Mouse (Mus musculus): ENCODE results near the gene Gm20388. TPM values are rescaled to one million over a fixed set of nuclear protein-coding genes. Genes with fewer than 3 reads are reported as not detected.

The Gm20388 gene
- polyA plus RNA-seq, 1 experiment: 0.36 TPM

DNA sequence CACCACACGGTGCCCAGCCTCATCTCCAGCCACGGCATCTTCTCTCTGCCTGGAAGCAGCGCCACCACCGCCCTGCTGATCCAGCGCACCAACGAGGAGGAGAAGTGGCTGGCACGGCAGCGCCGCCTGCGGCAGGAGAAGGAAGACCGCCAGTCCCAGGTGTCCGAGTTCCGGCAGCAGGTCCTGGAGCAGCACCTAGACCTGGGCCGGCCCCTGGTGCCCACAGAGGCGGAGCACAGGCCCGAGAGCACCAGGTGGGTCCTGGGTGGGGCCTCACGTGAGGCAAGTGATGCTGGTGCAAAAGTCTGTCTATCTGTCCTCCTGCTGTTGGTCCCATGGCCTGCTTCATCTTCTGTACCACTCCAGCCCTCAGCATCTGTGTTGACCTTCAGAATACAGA, 658.5 kb downstream of the Gm20388 start:
- Histone ChIP-seq H3K36me3 (ENCODE audit: control insufficient read depth) (peaks cover 100% of the 10 kb centered on the region), H3K4me3 (replicated peaks) (no peak overlapping the region), H3K27me3 (ENCODE audit: control insufficient read depth) (no peaks in the 10 kb centered on the region), H3K9me3 (ENCODE audit: control insufficient read depth, low read length) (peaks cover 10% of the 10 kb centered on the region; the same call in 1 of the 2 replicates), H3K4me1 (ENCODE audit: control insufficient read depth) (peaks cover 14% of the 10 kb centered on the region)
- TF ChIP-seq GATA1 (IDR thresholded peaks at IDR 0.05; ENCODE audit: low read length) (no peak), TAL1 (IDR thresholded peaks at IDR 0.05; ENCODE audit: low read length) (no peak)

DNA sequence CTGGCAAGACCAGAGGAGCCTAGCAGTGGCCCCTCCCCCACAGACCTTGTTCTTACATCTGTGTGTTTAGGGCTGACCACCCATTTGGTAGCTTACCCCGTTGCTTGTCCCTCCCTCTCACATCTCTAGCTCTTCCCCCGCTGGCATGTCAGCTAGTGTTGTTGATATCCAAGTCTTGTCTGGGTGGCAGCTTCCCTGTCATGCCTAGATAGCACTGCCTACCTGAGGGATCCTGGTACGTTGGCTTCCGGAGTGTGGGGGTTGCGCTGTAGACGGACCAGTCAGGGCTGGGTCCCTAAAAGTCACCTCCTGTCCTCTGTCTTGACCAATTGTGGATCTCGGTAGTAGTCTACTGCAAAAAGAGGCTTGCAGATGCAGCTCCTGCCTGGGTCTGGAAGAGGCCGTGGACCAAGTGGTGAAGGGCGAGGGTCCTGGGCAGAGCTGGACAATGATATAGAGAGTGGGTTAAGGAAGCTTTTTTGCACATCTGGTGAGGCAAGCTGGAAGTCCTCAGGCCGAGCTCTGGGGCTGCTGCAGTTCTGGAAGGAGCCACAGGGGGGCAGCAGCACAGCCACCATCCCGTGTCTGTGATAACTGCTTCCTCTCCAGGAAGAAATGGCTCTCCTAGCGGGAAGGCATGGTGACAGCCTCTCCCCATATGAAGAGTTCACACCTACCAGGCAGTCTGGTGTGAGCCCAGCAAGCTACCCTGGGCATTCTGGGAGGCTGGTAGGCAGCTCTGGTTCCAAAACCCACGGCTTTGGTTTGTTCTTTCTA, 659.5 kb downstream of the Gm20388 start:
- H3K36me3 ChIP-seq (ENCODE audit: control insufficient read depth): peaks cover 100% of the 10 kb centered on the region
- no peak for TF ChIP-seq GATA1 (IDR thresholded peaks at IDR 0.05; ENCODE audit: low read length)
- no peak for TF ChIP-seq TAL1 (IDR thresholded peaks at IDR 0.05; ENCODE audit: low read length)
- no peaks in the 10 kb centered on the region for H3K27me3 ChIP-seq (ENCODE audit: control insufficient read depth)
- H3K4me3 ChIP-seq (replicated peaks): no peak overlapping the region
- peaks cover 14% of the 10 kb centered on the region for H3K4me1 ChIP-seq (ENCODE audit: control insufficient read depth)
- H3K9me3 ChIP-seq (ENCODE audit: control insufficient read depth, low read length): peaks cover 10% of the 10 kb centered on the region; the same call in 1 of the 2 replicates

DNA sequence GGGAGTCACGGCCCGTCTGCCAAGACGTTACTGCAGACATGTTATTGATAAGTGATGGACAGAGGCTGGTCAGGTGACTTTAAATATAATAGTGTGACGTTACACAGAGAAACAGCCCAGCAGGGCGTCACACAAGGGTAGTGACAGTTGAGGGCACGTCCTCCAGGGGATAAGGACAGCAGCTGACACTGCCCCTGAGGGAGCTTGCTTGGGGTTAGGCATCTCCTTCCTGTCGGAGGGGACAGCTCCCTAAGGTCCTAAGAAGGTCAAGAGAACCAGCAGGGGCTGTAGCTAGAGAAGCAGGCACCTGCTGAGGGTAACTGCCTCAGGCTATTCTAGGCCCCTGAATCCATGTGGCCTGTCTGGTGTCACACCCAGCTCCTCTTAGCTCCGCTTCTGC, 660.9 kb downstream of the Gm20388 start:
- Histone ChIP-seq H3K36me3 (ENCODE audit: control insufficient read depth) (peaks cover 100% of the 10 kb centered on the region), H3K27me3 (ENCODE audit: control insufficient read depth) (no peaks in the 10 kb centered on the region), H3K4me3 (replicated peaks) (no peak overlapping the region), H3K9me3 (ENCODE audit: control insufficient read depth, low read length) (peaks cover 11% of the 10 kb centered on the region; the same call in 1 of the 2 replicates), H3K4me1 (ENCODE audit: control insufficient read depth) (peaks cover 14% of the 10 kb centered on the region)
- TF ChIP-seq GATA1 (IDR thresholded peaks at IDR 0.05; ENCODE audit: low read length): no peak
- no peak for TF ChIP-seq TAL1 (IDR thresholded peaks at IDR 0.05; ENCODE audit: low read length)

DNA sequence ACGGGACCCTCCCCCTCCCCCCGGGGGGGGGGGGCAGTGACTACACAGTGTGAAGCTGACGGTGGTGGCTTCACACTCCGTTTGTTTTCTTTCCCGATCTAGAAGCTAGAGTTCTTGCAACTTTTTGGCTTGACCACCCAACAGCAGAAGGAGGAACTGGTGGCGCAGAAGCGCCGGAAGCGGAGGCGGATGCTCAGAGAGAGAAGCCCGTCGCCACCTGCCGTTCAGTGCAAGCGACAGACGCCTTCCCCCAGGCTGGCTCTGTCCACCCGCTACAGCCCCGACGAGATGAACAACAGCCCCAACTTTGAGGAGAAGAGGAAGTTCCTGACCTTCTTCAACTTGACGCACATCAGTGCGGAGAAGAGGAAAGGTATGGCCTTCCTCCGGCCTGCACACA, 661.9 kb downstream of the Gm20388 start:
- Histone ChIP-seq H3K4me3 (replicated peaks) (no peak overlapping the region), H3K9me3 (ENCODE audit: control insufficient read depth, low read length) (peaks cover 12% of the 10 kb centered on the region), H3K27me3 (ENCODE audit: control insufficient read depth) (no peaks in the 10 kb centered on the region), H3K36me3 (ENCODE audit: control insufficient read depth) (peaks cover 100% of the 10 kb centered on the region), H3K4me1 (ENCODE audit: control insufficient read depth) (peaks cover 14% of the 10 kb centered on the region)
- no peak for TF ChIP-seq TAL1 (IDR thresholded peaks at IDR 0.05; ENCODE audit: low read length)
- TF ChIP-seq GATA1 (IDR thresholded peaks at IDR 0.05; ENCODE audit: low read length): no peak

DNA sequence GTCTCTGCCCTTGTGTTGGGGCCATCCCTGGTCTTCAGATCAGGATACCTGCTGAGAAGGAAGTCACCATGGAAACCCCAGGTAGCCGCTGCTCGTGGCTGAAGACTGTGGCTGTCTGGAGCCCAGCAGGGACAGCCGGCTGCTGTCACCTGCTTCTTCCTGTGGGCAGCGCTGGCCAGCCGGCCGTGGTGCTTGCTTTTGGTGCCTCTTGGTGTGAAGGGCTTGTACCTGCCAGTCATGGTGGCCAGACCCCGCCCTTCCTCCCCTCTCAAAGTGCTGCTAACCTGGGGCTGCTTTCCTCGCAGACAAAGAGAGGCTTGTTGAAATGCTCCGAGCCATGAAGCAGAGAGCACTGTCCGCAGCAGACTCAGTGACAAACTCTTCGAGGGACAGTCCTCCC, 663.2 kb downstream of the Gm20388 start:
- H3K9me3 ChIP-seq (ENCODE audit: control insufficient read depth, low read length): peaks cover 17% of the 10 kb centered on the region
- TF ChIP-seq TAL1 (IDR thresholded peaks at IDR 0.05; ENCODE audit: low read length) (no peak), GATA1 (IDR thresholded peaks at IDR 0.05; ENCODE audit: low read length) (no peak)
- H3K36me3 ChIP-seq (ENCODE audit: control insufficient read depth): peaks cover 100% of the 10 kb centered on the region
- no peaks in the 10 kb centered on the region; the same call in 1 of the 2 replicates for H3K27me3 ChIP-seq (ENCODE audit: control insufficient read depth)
- peaks cover 11% of the 10 kb centered on the region for H3K4me1 ChIP-seq (ENCODE audit: control insufficient read depth)
- no peak overlapping the region for H3K4me3 ChIP-seq (replicated peaks)

DNA sequence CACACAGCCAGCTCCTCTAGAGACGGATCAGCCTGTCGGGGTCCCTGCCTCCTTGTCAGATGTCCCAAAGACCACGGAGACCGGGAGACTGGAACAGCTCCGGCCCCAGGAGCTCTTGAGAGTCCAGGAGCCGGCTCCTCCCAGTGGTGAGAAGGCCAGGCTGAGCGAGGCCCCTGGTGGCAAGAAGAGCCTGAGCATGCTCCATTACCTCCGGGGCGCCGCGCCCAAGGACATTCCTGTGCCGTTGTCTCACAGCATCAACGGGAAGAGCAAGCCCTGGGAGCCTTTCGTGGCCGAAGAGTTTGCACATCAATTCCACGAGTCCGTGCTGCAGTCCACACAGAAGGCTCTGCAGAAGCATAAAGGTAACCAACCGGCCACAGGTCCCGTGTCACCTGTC, 664.3 kb downstream of the Gm20388 start:
- no peak for TF ChIP-seq TAL1 (IDR thresholded peaks at IDR 0.05; ENCODE audit: low read length)
- TF ChIP-seq GATA1 (IDR thresholded peaks at IDR 0.05; ENCODE audit: low read length): no peak
- H3K36me3 ChIP-seq (ENCODE audit: control insufficient read depth): peaks cover 100% of the 10 kb centered on the region
- H3K4me1 ChIP-seq (ENCODE audit: control insufficient read depth): peaks cover under 1% of the 10 kb centered on the region
- no peaks in the 10 kb centered on the region; the same call in 1 of the 2 replicates for H3K27me3 ChIP-seq (ENCODE audit: control insufficient read depth)
- H3K4me3 ChIP-seq (replicated peaks): no peak overlapping the region
- H3K9me3 ChIP-seq (ENCODE audit: control insufficient read depth, low read length): peaks cover 17% of the 10 kb centered on the region

DNA sequence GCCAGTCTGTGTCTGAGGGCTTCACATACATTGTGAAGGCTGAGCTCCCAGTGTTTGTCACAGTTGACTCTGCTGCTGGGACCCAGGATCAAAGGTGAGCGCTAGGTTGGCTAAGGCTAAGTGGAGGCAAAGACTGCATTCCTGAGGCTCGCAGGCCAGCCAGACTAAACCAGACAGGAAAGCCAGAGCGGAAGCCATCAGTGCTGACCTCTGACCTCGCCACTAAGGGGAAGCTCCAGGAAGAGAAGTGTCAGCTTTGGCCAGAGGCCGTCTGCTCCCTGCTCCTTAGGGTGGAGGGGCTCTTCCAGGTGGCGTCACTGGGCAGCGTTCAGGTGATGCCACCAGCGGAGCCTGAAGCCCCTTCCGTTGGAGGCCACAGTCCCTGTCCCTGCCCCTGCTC, 665.2 kb downstream of the Gm20388 start:
- Histone ChIP-seq H3K4me3 (replicated peaks) (no peak overlapping the region), H3K9me3 (ENCODE audit: control insufficient read depth, low read length) (peaks cover 17% of the 10 kb centered on the region), H3K36me3 (ENCODE audit: control insufficient read depth) (peaks cover 100% of the 10 kb centered on the region), H3K27me3 (ENCODE audit: control insufficient read depth) (no peaks in the 10 kb centered on the region; the same call in 1 of the 2 replicates), H3K4me1 (ENCODE audit: control insufficient read depth) (no peaks in the 10 kb centered on the region; the same call in none of the 2 replicates)
- TF ChIP-seq GATA1 (IDR thresholded peaks at IDR 0.05; ENCODE audit: low read length) (no peak), TAL1 (IDR thresholded peaks at IDR 0.05; ENCODE audit: low read length) (no peak)

DNA sequence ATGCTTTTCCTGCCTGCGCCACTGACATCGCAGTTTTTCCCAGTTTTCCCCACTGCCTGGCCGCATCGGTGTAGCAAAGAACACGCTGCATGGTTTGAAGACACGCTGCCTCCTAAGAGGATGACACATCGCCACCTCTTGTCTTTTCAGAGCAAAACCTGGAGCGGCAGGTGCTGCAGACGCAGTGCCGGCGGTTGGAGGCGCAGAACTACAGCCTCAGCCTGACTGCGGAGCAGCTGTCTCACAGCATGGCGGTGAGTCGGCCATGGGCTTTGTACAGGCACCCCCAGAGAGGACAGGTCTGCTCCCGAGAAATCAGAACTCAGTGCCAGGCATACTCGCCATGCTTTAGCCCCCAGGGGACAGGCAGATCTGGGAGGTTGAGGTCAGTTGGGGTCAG, 667.2 kb downstream of the Gm20388 start:
- peaks cover 17% of the 10 kb centered on the region for H3K9me3 ChIP-seq (ENCODE audit: control insufficient read depth, low read length)
- peaks cover 100% of the 10 kb centered on the region for H3K36me3 ChIP-seq (ENCODE audit: control insufficient read depth)
- no peak overlapping the region for H3K4me3 ChIP-seq (replicated peaks)
- peaks cover 6% of the 10 kb centered on the region for H3K4me1 ChIP-seq (ENCODE audit: control insufficient read depth)
- H3K27me3 ChIP-seq (ENCODE audit: control insufficient read depth): no peaks in the 10 kb centered on the region; the same call in 1 of the 2 replicates
- TF ChIP-seq GATA1 (IDR thresholded peaks at IDR 0.05; ENCODE audit: low read length): no peak
- no peak for TF ChIP-seq TAL1 (IDR thresholded peaks at IDR 0.05; ENCODE audit: low read length)

DNA sequence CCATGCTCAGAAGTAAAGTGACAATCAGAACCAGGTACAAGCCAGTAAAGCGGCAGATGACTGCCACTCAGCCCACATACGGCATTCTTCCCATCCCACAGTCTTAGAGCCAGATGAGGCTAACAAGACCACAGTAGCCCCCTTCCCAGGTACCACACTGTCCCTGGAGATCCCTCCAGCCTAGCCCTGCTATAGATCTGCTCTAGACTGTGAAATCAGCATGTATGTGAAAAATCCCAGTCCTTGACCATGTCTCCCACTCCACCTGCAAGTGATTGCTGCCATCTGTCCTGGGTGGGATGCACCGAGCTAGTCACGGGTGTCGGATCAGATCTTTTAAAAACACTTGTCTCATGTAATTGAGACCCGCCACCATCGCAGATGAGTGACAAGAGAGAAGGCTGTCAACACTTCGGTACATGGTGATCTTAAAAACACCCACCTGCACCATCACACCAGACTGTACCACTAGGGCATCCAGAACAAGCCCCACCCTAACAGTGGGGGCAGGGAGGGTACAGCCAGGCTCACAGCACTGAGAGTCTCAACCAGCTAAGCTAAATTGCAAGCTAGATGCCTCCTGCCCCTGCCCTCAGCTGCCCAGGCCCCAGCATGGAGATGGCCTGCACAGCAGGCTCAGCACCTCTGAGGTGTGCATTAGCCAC, 669.8 kb downstream of the Gm20388 start:
- Histone ChIP-seq H3K4me3 (replicated peaks) (no peak overlapping the region), H3K36me3 (ENCODE audit: control insufficient read depth) (peaks cover 95% of the 10 kb centered on the region), H3K27me3 (ENCODE audit: control insufficient read depth) (no peaks in the 10 kb centered on the region; the same call in 1 of the 2 replicates), H3K4me1 (ENCODE audit: control insufficient read depth) (peaks cover 16% of the 10 kb centered on the region), H3K9me3 (ENCODE audit: control insufficient read depth, low read length) (peaks cover 17% of the 10 kb centered on the region)
- TF ChIP-seq TAL1 (IDR thresholded peaks at IDR 0.05; ENCODE audit: low read length) (no peak), GATA1 (IDR thresholded peaks at IDR 0.05; ENCODE audit: low read length) (no peak)

Measured in erythroblast, embryonic 14.5 days (primary cell).